Mouse (Mus musculus) liver, embryonic 12.5 days (tissue): ENCODE results near the gene Fhl3. TPM values are rescaled to one million over a fixed set of nuclear protein-coding genes. Genes with fewer than 3 reads are reported as not detected.
A peak's percentile ranks its signal among the peaks of the same experiment; 100 is the strongest.

Experiments
- ATAC-seq: fragments of 200-750 bp; cut with Nextera tagmentation; 2 replicates; pipeline ENCODE4 v1.8.0; 2017; ENCODE audit warnings: moderate number of reproducible peaks, mild to moderate bottlenecking, moderate library complexity
- H3K27ac ChIP-seq: fragments of 300-500 bp; sonication (generic); 2 replicates; pipeline ENCODE4 v1.5.1; 2016; ENCODE audit warnings: mild to moderate bottlenecking
- H3K27me3 ChIP-seq: fragments of 300-500 bp; sonication (generic); replicated peaks from 2 replicates; pipeline ENCODE4 v1.6.1; 2016; ENCODE audit warnings: mild to moderate bottlenecking, moderate library complexity
- H3K36me3 ChIP-seq: fragments of 300-500 bp; sonication (generic); 2 replicates; pipeline ENCODE4 v1.6.1; 2016; ENCODE audit warnings: mild to moderate bottlenecking, moderate library complexity
- H3K4me1 ChIP-seq: fragments of 300-500 bp; sonication (generic); 2 replicates; pipeline ENCODE4 v1.6.1; 2016
- H3K4me2 ChIP-seq: fragments of 300-500 bp; sonication (generic); 2 replicates; pipeline ENCODE4 v1.6.1; 2016; ENCODE audit warnings: mild to moderate bottlenecking, moderate library complexity
- H3K4me3 ChIP-seq: fragments of 300-500 bp; sonication (generic); 2 replicates; pipeline ENCODE4 v1.5.1; 2016; ENCODE audit warnings: mild to moderate bottlenecking, moderate library complexity
- H3K9ac ChIP-seq: fragments of 300-500 bp; sonication (generic); 2 replicates; pipeline ENCODE4 v1.6.1; 2016; ENCODE audit warnings: mild to moderate bottlenecking, moderate library complexity
- H3K9me3 ChIP-seq: fragments of 300-500 bp; sonication (generic); replicated peaks from 2 replicates; pipeline ENCODE4 v1.6.1; 2016; ENCODE audit warnings: mild to moderate bottlenecking, moderate library complexity
- WGBS: fragments of 180-500 bp; shearing (Covaris S2); methylation state at CpG from one replicate; pipeline ENCODE4 v1.1.7; 2016; ENCODE audit not compliant: insufficient replicate concordance; 5-methylcytosine and 5-hydroxymethylcytosine counted together
- polyA plus RNA-seq: library from polyadenylated mRNA; unstranded; fragments of >200 nt; fragmentation: Nextera tagmentation; extraction: Ambion mirVana; gene quantifications from 2 replicates; pipeline ENCODE4 v1.2.1, GENCODE M21; 2016

Gene Fhl3
- 3.5 and 3.7 TPM in 2 replicates for polyA plus RNA-seq

DNA sequence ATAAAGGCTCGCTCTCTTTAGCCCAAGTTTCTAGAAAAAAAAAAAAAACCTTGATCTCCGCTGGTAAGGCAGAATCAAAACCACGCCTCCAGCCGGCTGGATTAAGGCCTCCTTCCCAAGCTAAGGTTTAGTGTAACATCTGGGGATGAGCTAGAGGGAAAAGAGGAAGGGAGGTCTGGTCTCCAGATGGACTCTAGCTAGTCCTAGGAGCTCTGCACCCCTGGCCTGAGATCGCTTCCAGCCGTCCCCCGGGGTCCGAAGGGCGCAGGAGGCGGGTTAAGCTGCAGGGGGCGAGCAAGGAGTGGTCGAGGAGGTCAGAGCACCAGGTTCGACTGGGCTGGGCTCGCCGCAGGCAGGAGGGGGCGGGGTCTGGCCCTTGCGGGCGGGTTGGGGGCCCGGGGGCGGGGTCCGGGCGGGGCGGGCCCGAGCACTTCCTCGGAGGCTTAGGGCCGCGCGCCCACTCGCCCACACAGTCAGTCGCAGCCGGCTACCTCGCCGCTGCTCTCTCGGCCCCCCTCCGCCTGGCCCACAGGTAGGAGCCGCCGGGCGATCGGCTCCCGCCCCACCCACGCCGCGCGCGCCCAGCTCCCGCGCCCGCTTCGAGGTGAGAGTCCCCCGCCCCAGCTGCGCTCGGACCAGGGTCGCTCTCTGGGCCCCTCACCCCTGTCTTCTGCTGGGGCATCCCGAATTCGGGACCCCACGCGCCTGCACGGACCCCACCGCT, at the start of gene Fhl3:
Fhl3 (plus strand) TSS at position 454 of the 724 bp plus-strand sequence.
- Histone ChIP-seq H3K9me3 (no peaks in the 10 kb centered on the region), H3K4me1 (peaks cover 79% of the 10 kb centered on the region), H3K4me2 (peak within 1 kb of the TSS; percentile 100), H3K27me3 (peaks cover 6% of the 10 kb centered on the region), H3K9ac (peak within 1 kb of the TSS; percentile 91), H3K27ac (peak within 1 kb of the TSS; percentile 82), H3K4me3 (peak within 1 kb of the TSS; percentile 81), H3K36me3 (peaks cover under 1% of the 10 kb centered on the region; the same call in 1 of the 2 replicates)
- WGBS = under 1% methylated on average over 42 of the region's 59 CpGs
- ATAC-seq = peak; percentile 69

DNA sequence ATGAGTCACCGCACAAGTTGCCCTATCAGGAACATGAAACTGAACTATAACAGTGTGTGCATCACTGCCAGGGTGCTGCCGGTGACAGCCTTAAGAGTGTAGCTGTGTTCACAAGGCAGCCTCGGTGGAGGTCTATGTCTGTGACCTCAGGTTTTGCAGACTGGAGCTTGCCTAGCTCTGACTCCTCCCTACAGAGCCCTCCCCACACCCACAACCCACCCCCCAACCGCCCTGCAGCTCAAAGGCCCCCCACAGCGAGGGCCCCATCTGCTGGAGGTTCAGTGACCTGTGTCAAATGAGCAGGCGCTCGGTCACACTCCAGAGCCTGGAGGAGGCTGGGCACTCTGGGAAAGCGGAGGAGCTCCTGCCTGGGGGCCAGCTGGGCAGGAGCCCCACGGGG, 47.6 kb upstream of the Fhl3 start:
- Histone ChIP-seq H3K27me3 (peaks cover 100% of the 10 kb centered on the region), H3K9me3 (no peaks in the 10 kb centered on the region), H3K4me1 (peaks cover 15% of the 10 kb centered on the region), H3K9ac (no peak overlapping the region), H3K4me2 (no peak overlapping the region), H3K4me3 (no peak overlapping the region), H3K36me3 (no peaks in the 10 kb centered on the region), H3K27ac (no peak overlapping the region)
- 17% methylated on average over 9 of the region's 9 CpGs for WGBS
- no peak for ATAC-seq

DNA sequence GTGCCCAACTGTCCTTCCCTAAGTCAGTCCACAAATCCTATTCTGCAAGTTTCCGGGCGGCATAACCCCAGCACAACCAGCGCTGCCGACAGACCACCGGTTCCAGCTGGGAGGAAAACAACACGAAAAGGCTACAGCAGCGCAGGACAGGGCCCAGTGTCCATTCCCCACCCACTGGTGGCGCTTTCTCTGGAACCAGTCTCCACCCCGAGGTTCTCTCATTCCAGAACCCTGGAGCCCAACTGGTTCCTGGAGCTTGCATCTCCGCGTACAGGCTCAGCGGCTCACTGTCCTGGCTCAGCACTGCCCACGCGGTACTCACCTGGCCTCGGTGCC, 44.0 kb upstream of the Fhl3 start, which contains the start of gene Pou3f1:
Pou3f1 (plus strand) TSS at position 290 of the 336 bp plus-strand sequence.
- Histone ChIP-seq H3K27ac (no peak within 1 kb of the TSS), H3K36me3 (no peaks in the 10 kb centered on the region), H3K4me1 (peaks cover 24% of the 10 kb centered on the region), H3K4me3 (peak within 1 kb of the TSS; percentile 59), H3K9me3 (no peaks in the 10 kb centered on the region), H3K27me3 (peaks cover 100% of the 10 kb centered on the region), H3K9ac (peak within 1 kb of the TSS; percentile 41; the same call in 1 of the 2 replicates), H3K4me2 (peak within 1 kb of the TSS; percentile 83)
- WGBS = 6% methylated on average over 15 of the region's 15 CpGs
- no peak for ATAC-seq

DNA sequence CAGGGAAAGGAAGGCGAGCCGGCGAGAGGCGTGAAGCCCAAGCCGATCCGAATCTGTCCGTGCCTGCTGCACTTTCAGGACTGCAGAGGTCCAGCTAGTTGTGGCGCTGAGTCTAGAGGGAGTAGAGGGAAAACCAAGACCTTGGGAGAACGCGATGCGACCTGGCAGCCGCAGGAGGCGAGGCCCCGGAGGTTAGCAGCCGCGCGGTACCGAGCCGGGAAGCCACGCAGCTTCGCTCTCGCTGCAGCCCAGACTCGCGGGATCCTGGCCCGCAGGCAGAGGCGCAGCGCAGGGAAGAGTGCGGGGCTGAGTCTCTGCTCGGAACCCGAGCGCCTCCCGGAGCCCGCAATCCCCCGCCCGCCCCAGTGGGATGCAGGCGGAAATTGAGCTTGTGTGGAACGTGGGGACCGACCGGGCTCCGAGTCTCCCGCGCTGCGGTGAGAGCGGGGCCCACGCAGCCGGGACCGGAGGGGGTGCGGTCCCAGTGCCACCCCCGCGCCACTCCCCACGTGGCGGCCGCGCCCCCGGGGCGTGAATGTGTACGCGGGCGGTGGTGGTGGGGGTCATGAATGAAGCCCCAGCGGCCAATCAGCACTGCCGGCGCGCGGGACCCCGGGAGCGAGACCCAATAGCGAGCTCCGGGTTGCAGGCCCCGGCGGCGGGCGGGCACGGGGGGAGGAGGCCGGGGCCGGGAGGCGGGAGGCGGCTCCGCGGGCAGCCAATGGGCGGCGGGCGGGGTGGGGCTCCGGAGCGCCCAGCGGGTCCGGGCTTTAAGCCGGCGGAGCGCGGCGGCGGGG, 43.4 kb upstream of the Fhl3 start:
- peak; percentile 85 for ATAC-seq
- H3K9me3 ChIP-seq = no peaks in the 10 kb centered on the region
- peak overlapping the region; percentile 41; the same call in 1 of the 2 replicates for H3K9ac ChIP-seq
- whole genome bisulfite sequencing = 1% methylated on average over 70 of the region's 92 CpGs
- H3K4me1 ChIP-seq = peaks cover 24% of the 10 kb centered on the region
- peak overlapping the region; percentile 83 for H3K4me2 ChIP-seq
- H3K36me3 ChIP-seq = no peaks in the 10 kb centered on the region
- peak overlapping the region; percentile 59 for H3K4me3 ChIP-seq
- no peak overlapping the region for H3K27ac ChIP-seq
- H3K27me3 ChIP-seq = peaks cover 100% of the 10 kb centered on the region

DNA sequence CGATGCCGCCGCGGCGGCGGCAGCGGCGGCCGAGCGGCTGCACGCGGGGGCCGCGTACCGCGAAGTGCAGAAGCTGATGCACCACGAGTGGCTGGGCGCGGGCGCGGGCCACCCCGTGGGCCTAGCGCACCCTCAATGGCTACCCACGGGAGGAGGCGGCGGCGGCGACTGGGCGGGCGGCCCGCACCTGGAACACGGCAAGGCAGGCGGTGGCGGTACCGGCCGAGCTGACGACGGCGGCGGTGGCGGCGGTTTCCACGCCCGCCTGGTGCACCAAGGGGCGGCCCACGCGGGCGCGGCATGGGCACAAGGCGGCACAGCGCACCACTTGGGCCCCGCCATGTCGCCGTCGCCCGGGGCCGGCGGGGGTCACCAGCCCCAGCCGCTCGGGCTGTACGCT, 42.7 kb upstream of the Fhl3 start:
- no peak overlapping the region for H3K27ac ChIP-seq
- no peaks in the 10 kb centered on the region for H3K36me3 ChIP-seq

DNA sequence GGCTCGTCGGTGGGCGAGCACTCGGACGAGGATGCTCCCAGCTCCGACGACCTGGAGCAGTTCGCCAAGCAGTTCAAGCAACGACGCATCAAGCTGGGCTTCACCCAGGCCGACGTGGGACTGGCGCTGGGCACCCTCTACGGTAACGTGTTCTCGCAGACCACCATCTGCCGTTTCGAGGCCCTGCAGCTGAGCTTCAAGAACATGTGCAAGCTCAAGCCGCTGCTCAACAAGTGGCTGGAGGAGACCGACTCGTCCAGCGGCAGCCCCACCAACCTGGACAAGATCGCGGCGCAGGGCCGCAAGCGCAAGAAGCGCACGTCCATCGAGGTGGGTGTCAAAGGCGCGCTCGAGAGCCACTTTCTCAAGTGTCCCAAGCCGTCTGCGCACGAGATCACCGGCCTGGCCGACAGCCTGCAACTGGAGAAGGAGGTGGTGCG, 42.1 kb upstream of the Fhl3 start:
- Histone ChIP-seq H3K27me3 (peaks cover 100% of the 10 kb centered on the region), H3K4me1 (peaks cover 24% of the 10 kb centered on the region), H3K4me2 (peak overlapping the region; percentile 83), H3K9me3 (no peaks in the 10 kb centered on the region), H3K36me3 (no peaks in the 10 kb centered on the region), H3K4me3 (peak overlapping the region; percentile 59), H3K9ac (no peak overlapping the region), H3K27ac (no peak overlapping the region)
- 2% methylated on average over 39 of the region's 39 CpGs for WGBS
- ATAC-seq = no peak

More for the DNA sequence above, 42.7 kb upstream of the Fhl3 start:
- H3K4me2 ChIP-seq = peak overlapping the region; percentile 83
- peak overlapping the region; percentile 59 for H3K4me3 ChIP-seq
- peaks cover 100% of the 10 kb centered on the region for H3K27me3 ChIP-seq
- whole genome bisulfite sequencing = under 1% methylated on average over 55 of the region's 61 CpGs
- H3K9ac ChIP-seq = peak overlapping the region; percentile 14; the same call in 1 of the 2 replicates
- peaks cover 24% of the 10 kb centered on the region for H3K4me1 ChIP-seq
- ATAC-seq = peak; percentile 23
- no peaks in the 10 kb centered on the region for H3K9me3 ChIP-seq

DNA sequence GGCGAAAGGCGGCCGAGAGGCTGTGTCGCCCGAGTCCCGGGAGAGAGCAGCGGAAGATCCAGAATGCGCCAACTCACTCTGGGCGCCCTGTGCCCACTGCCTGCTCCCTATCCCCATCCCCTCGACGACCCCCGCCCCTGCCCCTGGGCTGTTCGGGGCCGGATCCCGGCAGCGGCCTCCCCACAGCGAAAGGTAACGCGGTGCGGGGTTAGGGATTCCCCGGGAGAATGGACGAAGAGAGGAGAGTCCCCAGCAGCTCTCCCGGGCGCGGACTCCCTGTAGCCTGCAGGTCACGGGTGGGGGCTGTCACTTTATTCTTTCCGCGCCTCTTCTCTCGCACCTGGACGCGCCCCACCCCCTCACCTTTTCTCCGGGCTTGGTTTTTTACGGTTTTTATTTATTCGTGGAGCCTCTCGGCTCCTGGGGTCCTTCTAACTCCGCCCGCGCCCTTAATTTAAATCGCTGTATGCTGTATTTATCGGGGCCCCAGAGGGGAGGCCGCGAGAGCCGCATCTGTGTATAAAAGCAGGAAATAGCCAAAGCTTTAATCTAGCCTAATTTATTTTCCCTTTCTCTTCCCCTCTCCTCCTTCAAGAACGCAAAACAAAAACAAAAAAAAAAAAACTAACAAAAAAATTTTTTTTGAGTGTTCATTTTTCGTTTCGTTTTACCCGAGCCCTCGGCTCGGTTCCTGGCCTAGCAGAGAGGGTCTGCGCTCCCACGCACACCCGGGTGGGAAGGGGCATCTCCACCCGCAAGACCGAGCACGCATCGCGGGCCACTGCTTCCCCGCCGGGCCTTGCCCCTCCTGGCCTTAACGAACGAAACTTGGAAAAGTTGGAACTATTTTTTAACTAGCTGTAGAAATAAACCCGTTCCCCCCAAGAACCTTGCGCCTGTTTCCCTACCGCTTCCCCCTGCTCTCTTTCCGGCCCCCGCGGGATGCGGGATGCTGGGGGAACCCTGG, 41.0 kb upstream of the Fhl3 start:
- 5% methylated on average over 68 of the region's 68 CpGs for WGBS
- H3K9ac ChIP-seq = no peak overlapping the region
- H3K27ac ChIP-seq = no peak overlapping the region
- H3K4me1 ChIP-seq = peaks cover 24% of the 10 kb centered on the region
- no peaks in the 10 kb centered on the region for H3K9me3 ChIP-seq
- H3K27me3 ChIP-seq = peaks cover 100% of the 10 kb centered on the region
- peak overlapping the region; percentile 31 for H3K4me2 ChIP-seq
- no peak for ATAC-seq
- no peaks in the 10 kb centered on the region for H3K36me3 ChIP-seq
- H3K4me3 ChIP-seq = peak overlapping the region; percentile 25

DNA sequence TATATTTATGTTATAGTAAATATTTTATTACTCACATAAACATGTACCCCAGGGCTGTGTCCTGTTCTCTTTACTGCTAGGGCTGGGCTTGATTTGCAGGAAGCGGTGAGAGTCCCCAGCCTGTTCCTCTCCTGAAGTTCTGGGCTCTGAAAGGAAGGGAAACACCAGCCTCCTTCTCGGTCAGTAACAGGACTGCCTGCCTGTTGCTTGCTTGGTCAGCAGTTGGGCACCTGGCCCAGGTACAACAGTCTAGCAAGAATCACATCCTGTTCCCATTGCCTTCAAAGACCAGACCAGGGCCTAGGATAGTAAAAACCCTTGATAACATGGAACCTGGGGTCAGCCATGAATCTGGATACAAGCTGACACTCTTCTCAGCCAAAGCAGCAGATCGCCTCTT, 39.9 kb upstream of the Fhl3 start:
- Histone ChIP-seq H3K36me3 (no peaks in the 10 kb centered on the region), H3K27ac (no peak overlapping the region), H3K9me3 (no peaks in the 10 kb centered on the region), H3K4me1 (peaks cover 24% of the 10 kb centered on the region), H3K4me2 (no peak overlapping the region), H3K9ac (no peak overlapping the region), H3K27me3 (peaks cover 100% of the 10 kb centered on the region), H3K4me3 (no peak overlapping the region)
- ATAC-seq = no peak
- WGBS = 39% methylated on average over 3 of the region's 3 CpGs

DNA sequence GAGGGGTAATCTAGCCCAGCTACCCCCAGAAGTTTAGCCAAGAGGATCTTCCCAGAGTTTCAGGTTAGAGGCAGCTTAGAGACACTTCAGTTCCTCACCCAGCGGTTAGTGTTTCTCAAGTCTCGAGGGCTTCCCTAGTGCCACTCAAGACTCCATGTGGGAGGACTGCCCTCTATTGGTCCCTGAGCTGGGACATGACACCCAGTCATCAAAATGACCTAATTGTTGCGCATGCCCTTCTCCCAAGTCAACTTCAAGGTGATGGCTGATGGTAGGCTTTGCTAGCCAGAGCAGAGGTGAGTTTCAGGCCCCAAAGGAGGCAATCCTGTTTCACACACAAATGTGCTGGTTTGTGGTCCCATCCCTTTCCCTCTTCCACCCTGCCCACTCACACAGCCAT, 37.5 kb upstream of the Fhl3 start:
- Histone ChIP-seq H3K4me3 (no peak overlapping the region), H3K4me1 (peaks cover 8% of the 10 kb centered on the region), H3K4me2 (no peak overlapping the region), H3K9me3 (no peaks in the 10 kb centered on the region), H3K27ac (no peak overlapping the region), H3K27me3 (peaks cover 100% of the 10 kb centered on the region), H3K9ac (no peak overlapping the region), H3K36me3 (no peaks in the 10 kb centered on the region)
- 33% methylated on average over 3 of the region's 3 CpGs for WGBS
- no peak for ATAC-seq

DNA sequence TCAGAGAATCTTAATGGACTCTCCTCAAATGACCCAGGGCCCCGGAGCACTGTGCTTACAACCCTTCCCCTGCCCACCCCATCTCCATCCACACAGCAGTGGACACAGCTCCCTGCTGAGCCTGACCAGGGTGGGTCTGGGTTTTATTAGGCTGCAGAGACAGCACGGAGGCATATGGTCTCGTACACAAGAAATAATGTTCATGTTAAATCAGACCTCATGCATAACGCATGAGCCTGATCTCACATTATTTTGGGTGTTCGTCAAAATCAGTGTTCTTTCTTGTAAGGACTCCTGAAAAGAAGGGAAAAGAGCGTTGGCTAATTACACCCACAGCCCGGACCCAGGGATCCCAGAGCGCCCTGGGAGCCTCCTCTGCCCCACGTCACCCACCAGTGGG, 36.3 kb upstream of the Fhl3 start:
- ATAC-seq = no peak
- Histone ChIP-seq H3K9me3 (no peaks in the 10 kb centered on the region), H3K4me2 (no peak overlapping the region), H3K27ac (no peak overlapping the region), H3K9ac (no peak overlapping the region), H3K36me3 (no peaks in the 10 kb centered on the region), H3K4me3 (no peak overlapping the region), H3K4me1 (0 out of 2 replicates have a peak, but pooled peaks cover 3% of the 10 kb centered on the region), H3K27me3 (peaks cover 100% of the 10 kb centered on the region)
- 70% methylated on average over 9 of the region's 9 CpGs for WGBS

DNA sequence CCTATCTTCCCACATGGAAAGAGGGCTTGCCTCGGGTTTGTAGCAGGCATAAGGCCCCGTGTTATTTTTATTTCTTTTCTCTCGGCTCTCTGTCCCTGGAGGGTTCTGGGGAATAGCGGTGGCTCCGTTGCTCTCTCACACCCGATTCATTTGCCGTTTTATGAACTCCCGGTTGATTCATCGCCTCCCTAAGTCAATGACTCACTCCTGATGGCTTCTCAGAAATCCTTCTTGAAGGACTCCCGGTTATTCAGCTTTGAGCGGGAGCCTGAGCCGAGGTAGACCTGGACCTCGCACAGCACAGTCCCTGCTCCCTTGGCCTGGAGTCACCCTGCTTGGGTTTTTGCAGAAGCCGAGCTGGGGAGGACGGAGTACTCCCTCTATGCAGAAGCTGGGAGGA, 35.9 kb upstream of the Fhl3 start:
- no peak overlapping the region for H3K4me2 ChIP-seq
- H3K27me3 ChIP-seq = peaks cover 100% of the 10 kb centered on the region
- no peaks in the 10 kb centered on the region for H3K4me1 ChIP-seq
- H3K4me3 ChIP-seq = no peak overlapping the region
- no peaks in the 10 kb centered on the region for H3K9me3 ChIP-seq
- 70% methylated on average over 15 of the region's 15 CpGs for WGBS
- H3K9ac ChIP-seq = no peak overlapping the region
- no peak overlapping the region for H3K27ac ChIP-seq
- H3K36me3 ChIP-seq = no peaks in the 10 kb centered on the region
- ATAC-seq = no peak
